ENCODE assay signal across 17 mouse cellular contexts in genomic region chr11:101335685-101336084, GRCm38 (mm10). TPM values are rescaled to one million over a fixed set of nuclear protein-coding genes. Genes with fewer than 3 reads are reported as not detected.
DNase-seq lines count a peak whose midpoint lies in the region; ATAC-seq and TF ChIP-seq lines count a peak whose summit lies in the region.
"Had no signal": no experiment of that assay in that cellular context is flagged by ENCODE, and none has a peak within 500 bp of the region (broad histone marks: within the 10 kb centered on the region; RNA-seq: fewer than 3 reads in every experiment).

No protein-coding gene starts in this region.

- H3K9me3 ChIP-seq in liver, postnatal 0 days (ENCODE audit: low read length), result no peaks in the 10 kb centered on the region
- H3K9me3 ChIP-seq in E14TG2a.4 (ENCODE audit: low read length), result no peaks in the 10 kb centered on the region
- H3K9me3 ChIP-seq: heart, embryonic 15.5 days; midbrain, embryonic 12.5 days had no signal

- no peak for ATAC-seq in liver, postnatal 0 days

- no peak for DNase-seq in heart, adult 2 months
- no peak for DNase-seq in heart, postnatal 4 days
- DNase-seq in liver, postnatal 0 days, result no peak
- no peak for DNase-seq in liver
- DNase-seq in kidney, postnatal 10 days, result peak; percentile 54
- DNase-seq in adrenal gland, postnatal 14 days, result no peak
- DNase-seq in left cerebral cortex, postnatal 36 days (ENCODE audit: low spot score in 2 of 2), result no peak
- DNase-seq: adrenal gland, adult 8-10 months; cerebellum, postnatal 25 days; lung, postnatal 14 days had no signal

- H3K4me2 ChIP-seq in liver, postnatal 0 days (ENCODE audit: low read depth, low read length), result no peak overlapping the region
- H3K4me2 ChIP-seq: heart, embryonic 15.5 days; hindbrain, embryonic 14.5 days; midbrain, embryonic 12.5 days had no signal

- H3K4me1 ChIP-seq in heart, adult 2 months (ENCODE audit: control insufficient read depth, insufficient read depth, low read length), result peaks cover 2% of the 10 kb centered on the region; the same call in 1 of the 2 replicates
- H3K4me1 ChIP-seq in liver, postnatal 0 days (ENCODE audit: insufficient read depth), result peaks cover 10% of the 10 kb centered on the region; the same call in 1 of the 2 replicates
- peaks cover 80% of the 10 kb centered on the region for H3K4me1 ChIP-seq in E14TG2a.4 (replicated peaks; ENCODE audit: low read depth, low read length)

- H3K36me3 ChIP-seq in heart, adult 2 months (ENCODE audit: control insufficient read depth, insufficient read depth, low read length), result no peaks in the 10 kb centered on the region
- no peaks in the 10 kb centered on the region for H3K36me3 ChIP-seq in liver, postnatal 0 days (replicated peaks; ENCODE audit: insufficient read depth, low read length)
- no peaks in the 10 kb centered on the region for H3K36me3 ChIP-seq in E14TG2a.4 (ENCODE audit: insufficient read depth, low read length)
- H3K36me3 ChIP-seq: heart, embryonic 15.5 days; midbrain, embryonic 12.5 days had no signal

- no peak overlapping the region for H3K9ac ChIP-seq in heart, adult 2 months (ENCODE audit: low read depth, low read length)
- no peak overlapping the region for H3K9ac ChIP-seq in liver, postnatal 0 days (replicated peaks)
- H3K9ac ChIP-seq: heart, embryonic 15.5 days; hindbrain, embryonic 14.5 days; midbrain, embryonic 12.5 days had no signal

- intact Hi-C loops in heart, adult 2 months (cut with DNase I), result no loop called here
- intact Hi-C loops in left cerebral cortex, postnatal 36 days (cut with DNase I), result no loop called here

- no peaks in the 10 kb centered on the region for H3K27me3 ChIP-seq in heart, adult 2 months (ENCODE audit: control insufficient read depth, insufficient read depth, low read length)
- no peaks in the 10 kb centered on the region for H3K27me3 ChIP-seq in liver, postnatal 0 days (ENCODE audit: insufficient read depth, low read length)
- no peaks in the 10 kb centered on the region for H3K27me3 ChIP-seq in E14TG2a.4 (ENCODE audit: insufficient read depth, low read length)
- H3K27me3 ChIP-seq: heart, embryonic 15.5 days; midbrain, embryonic 12.5 days had no signal

- no peak overlapping the region for H3K27ac ChIP-seq in heart, adult 2 months
- H3K27ac ChIP-seq in liver, postnatal 0 days (ENCODE audit: low read depth), result no peak overlapping the region
- H3K27ac ChIP-seq: heart, embryonic 15.5 days; hindbrain, embryonic 14.5 days; left cerebral cortex, adult 2 months; midbrain, embryonic 12.5 days had no signal

- TF ChIP-seq POLR2A in heart, adult 2 months (IDR thresholded peaks at IDR 0.05; ENCODE audit: insufficient read depth, low read depth, low read length), result no peak

- H3K4me3 ChIP-seq in heart, adult 2 months, result no peak overlapping the region
- no peak overlapping the region for H3K4me3 ChIP-seq in liver, postnatal 0 days (ENCODE audit: low read depth, low read length)
- peak overlapping the region; percentile 39 for H3K4me3 ChIP-seq in E14TG2a.4 (replicated peaks; ENCODE audit: low read length)
- H3K4me3 ChIP-seq: heart, embryonic 15.5 days; left cerebral cortex, adult 2 months; midbrain, embryonic 12.5 days had no signal

- TF ChIP-seq CTCF in heart, adult 2 months (IDR thresholded peaks at IDR 0.05), result peak; percentile 21; the same call in 1 of the 2 replicates
- peak; percentile 38 for TF ChIP-seq CTCF in liver, postnatal 0 days (IDR thresholded peaks at IDR 0.05; ENCODE audit: low read depth)
- peak; percentile 37 for TF ChIP-seq CTCF in E14TG2a.4 (conservative IDR thresholded peaks at IDR 0.05; ENCODE audit: low read length)

- no peaks in the 10 kb centered on the region for H3K79me2 ChIP-seq in heart, adult 2 months (replicated peaks; ENCODE audit: control insufficient read depth, insufficient read depth, low read length)

- TF ChIP-seq EP300 in heart, adult 2 months (IDR thresholded peaks at IDR 0.05; ENCODE audit: insufficient read depth, low read depth, low read length), result no peak
- TF ChIP-seq EP300 in liver, postnatal 0 days (IDR thresholded peaks at IDR 0.05; ENCODE audit: low read depth), result no peak

- 79% methylated on average over 9 of the region's 9 CpGs for WGBS in heart, adult 2 months
- 86% methylated on average over 9 of the region's 9 CpGs for WGBS in liver, postnatal 0 days (ENCODE audit: insufficient replicate concordance)

RNA-seq across cellular contexts. Expression of gene Aoc3, which starts 5.3 kb away (rescaled TPM):
- total RNA-seq in heart, adult 2 months (2021), result 10 to 100 TPM; 11.5 to 13.3 TPM
- polyA plus RNA-seq in heart, adult 2 months (2012; rRNA removed), result 21.8 and 22.0 TPM in 2 replicates
- total RNA-seq in heart, postnatal 4 days (2021), result 10 to 100 TPM; 29.5 to 31.3 TPM
- 0.05 and 0.06 TPM in 2 replicates for polyA plus RNA-seq in liver, postnatal 0 days (2015; fragmentation: Nextera tagmentation; extraction: Ambion mirVana)
- total RNA-seq in adrenal gland, postnatal 14 days (2021), result 125 and 168 TPM in 2 replicates
- under 1 TPM; 0.76 to 0.79 TPM for total RNA-seq in left cerebral cortex, postnatal 36 days (2021)
- polyA plus RNA-seq: midbrain, embryonic 12.5 days had no signal

RNA-seq across cellular contexts. Expression of gene Aoc2, which starts 10.8 kb away (rescaled TPM):
- 1 to 10 TPM; 1.6 to 2.2 TPM for total RNA-seq in heart, adult 2 months (2021)
- 1.9 and 2.3 TPM in 2 replicates for polyA plus RNA-seq in heart, adult 2 months (2012; rRNA removed)
- total RNA-seq in heart, postnatal 4 days (2021), result 1 to 10 TPM; 2.9 to 3.2 TPM
- 0.44 and 0.60 TPM in 2 replicates for polyA plus RNA-seq in liver, postnatal 0 days (2015; fragmentation: Nextera tagmentation; extraction: Ambion mirVana)
- total RNA-seq in adrenal gland, postnatal 14 days (2021), result 7.3 and 10.2 TPM in 2 replicates
- 1 to 10 TPM; 4.4 to 7.2 TPM for total RNA-seq in left cerebral cortex, postnatal 36 days (2021)

RNA-seq across cellular contexts. Expression of gene Psme3, which starts 19.7 kb away (rescaled TPM):
- 100 to 1,000 TPM in 1 of 2 experiments, 10 to 100 TPM in 1; 81.9 to 112 TPM for total RNA-seq in heart, adult 2 months (2021)
- polyA plus RNA-seq in heart, adult 2 months (2012; rRNA removed), result 55.5 and 69.1 TPM in 2 replicates
- 100 to 1,000 TPM in 1 of 2 experiments, 10 to 100 TPM in 1; 88.7 to 103 TPM for total RNA-seq in heart, postnatal 4 days (2021)
- 78.4 and 78.8 TPM in 2 replicates for polyA plus RNA-seq in liver, postnatal 0 days (2015; fragmentation: Nextera tagmentation; extraction: Ambion mirVana)
- total RNA-seq in adrenal gland, postnatal 14 days (2021), result 148 and 152 TPM in 2 replicates
- 100 to 1,000 TPM; 114 to 133 TPM for total RNA-seq in left cerebral cortex, postnatal 36 days (2021)

RNA-seq across cellular contexts. Expression of gene G6pc, which starts 31.7 kb away (rescaled TPM):
- not detected for total RNA-seq in heart, adult 2 months (2021)
- polyA plus RNA-seq in heart, adult 2 months (2012; rRNA removed), result 0.15 TPM in 1 of 2 replicates, not detected in the other
- total RNA-seq in heart, postnatal 4 days (2021), result not detected
- 97.9 and 206 TPM in 2 replicates for polyA plus RNA-seq in liver, postnatal 0 days (2015; fragmentation: Nextera tagmentation; extraction: Ambion mirVana)
- 8.4 and 26.4 TPM in 2 replicates for total RNA-seq in adrenal gland, postnatal 14 days (2021)
- total RNA-seq in left cerebral cortex, postnatal 36 days (2021), result not detected
- total RNA-seq: left cerebral cortex, adult 2 months had no signal
- polyA plus RNA-seq: embryonic facial prominence, embryonic 11.5 days; heart, embryonic 15.5 days; hindbrain, embryonic 14.5 days; limb, embryonic 14.5 days; midbrain, embryonic 12.5 days had no signal

RNA-seq across cellular contexts. Expression of gene Becn1, which starts 33.6 kb away (rescaled TPM):
- total RNA-seq in heart, adult 2 months (2021), result 10 to 100 TPM; 86.3 to 86.5 TPM
- 36.1 and 43.7 TPM in 2 replicates for polyA plus RNA-seq in heart, adult 2 months (2012; rRNA removed)
- 100 to 1,000 TPM; 103 to 106 TPM for total RNA-seq in heart, postnatal 4 days (2021)
- polyA plus RNA-seq in liver, postnatal 0 days (2015; fragmentation: Nextera tagmentation; extraction: Ambion mirVana), result 65.1 and 72.3 TPM in 2 replicates
- total RNA-seq in adrenal gland, postnatal 14 days (2021), result 135 and 147 TPM in 2 replicates
- total RNA-seq in left cerebral cortex, postnatal 36 days (2021), result 100 to 1,000 TPM; 206 to 237 TPM

Comparison
In these comparisons a context has a peak if more than half of its experiments do, and no peak if none do; other contexts are left out.
1. RNA of gene Aoc3, which starts 5.3 kb away (total RNA-seq): 125 to 168 TPM in adrenal gland, postnatal 14 days, 29.5 to 31.3 TPM in heart, postnatal 4 days and 11.5 to 13.3 TPM in heart, adult 2 months; 0.76 to 0.79 TPM in left cerebral cortex, postnatal 36 days; every median in the first group is over 4 times any median in the second.
2. Peak in every context shown above with its lines, with median percentiles within 50 percentile points of each other: CTCF ChIP-seq.